ENCODE assay signal across 8 mouse cellular contexts in the genomic region with DNA sequence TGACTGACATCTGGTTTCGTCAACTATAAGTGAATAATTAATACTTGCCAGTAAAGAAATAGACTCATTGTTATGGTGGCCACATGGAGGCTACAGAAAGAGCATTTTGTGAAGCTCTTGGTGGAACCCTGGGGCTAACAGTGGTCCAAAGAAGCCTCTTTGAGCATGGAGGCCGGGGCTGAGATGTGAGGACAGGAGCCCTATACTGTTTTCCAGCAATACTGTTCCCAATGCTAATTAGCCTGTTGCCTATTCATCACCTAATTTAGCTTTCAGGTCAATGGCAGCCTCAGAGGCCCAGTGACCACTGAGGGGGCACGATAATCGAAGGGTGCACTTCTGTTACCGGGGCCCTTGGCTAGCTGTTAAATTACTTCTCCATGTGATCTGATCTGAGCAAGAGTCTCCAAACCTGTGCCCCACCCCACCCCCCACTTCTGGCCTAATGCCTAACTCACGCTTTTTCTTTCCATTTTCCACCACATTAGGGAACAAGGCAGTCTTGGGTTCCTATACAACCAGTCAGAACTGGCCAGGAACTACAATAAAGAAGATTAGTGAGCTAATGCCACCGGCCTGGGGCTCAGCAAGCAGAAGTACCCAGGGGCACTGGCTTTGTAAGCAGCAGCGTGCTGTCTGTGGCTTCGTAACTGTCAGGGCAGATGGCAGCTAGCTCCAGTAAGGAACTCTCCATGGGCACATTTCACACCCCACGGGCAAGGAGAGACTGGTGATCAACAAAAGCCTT. TPM values are rescaled to one million over a fixed set of nuclear protein-coding genes. Genes with fewer than 3 reads are reported as not detected.
DNase-seq lines count a peak whose midpoint lies in the region; ATAC-seq and TF ChIP-seq lines count a peak whose summit lies in the region.

No protein-coding gene starts in this region.

- H3K9me3 ChIP-seq in hindbrain, embryonic 11.5 days (ENCODE audit: control insufficient read depth, low read length): no peaks in the 10 kb centered on the region

- intact Hi-C loops in left cerebral cortex, postnatal 36 days (cut with DNase I): loop anchor here (5.0 kb wide), 1 partner anchor 33 kb away; no protein-coding TSS in a partner anchor

- DNase-seq in embryo, embryonic 11 days: peak; percentile 36
- DNase-seq in embryo, embryonic 9.5 days (ENCODE audit: extremely low spot score): no peak
- peak; percentile 76 for DNase-seq in cerebellum, adult 11-12 months
- peak; percentile 63 for DNase-seq in hindbrain, embryonic 11.5 days (ENCODE audit: low spot score)
- DNase-seq in lung, postnatal 4 days: no peak
- no peak for DNase-seq in spleen, adult 12 weeks (ENCODE audit: low spot score)
- no peak for DNase-seq in left cerebral cortex, postnatal 36 days (ENCODE audit: low spot score in 2 of 2)

- WGBS in hindbrain, embryonic 11.5 days: 35% methylated on average over 10 of the region's 10 CpGs

- H3K79me2 ChIP-seq in myocyte (ENCODE audit: control insufficient read depth, insufficient read depth): peaks cover 3% of the 10 kb centered on the region

- H3ac ChIP-seq in myocyte (ENCODE audit: control insufficient read depth, insufficient read length): no peak overlapping the region

- peak overlapping the region; percentile 81 for H3K4me2 ChIP-seq in hindbrain, embryonic 11.5 days (replicated peaks; ENCODE audit: low read depth, low read length)
- peak overlapping the region; percentile 24 for H3K4me2 ChIP-seq in myocyte (ENCODE audit: low read depth)

- H3K9ac ChIP-seq in hindbrain, embryonic 11.5 days (ENCODE audit: low read depth, low read length): peak overlapping the region; percentile 23; the same call in 1 of the 2 replicates

- H3K36me3 ChIP-seq in hindbrain, embryonic 11.5 days (ENCODE audit: control insufficient read depth, insufficient read depth, low read length): no peaks in the 10 kb centered on the region
- H3K36me3 ChIP-seq in myocyte (ENCODE audit: control insufficient read depth, insufficient read depth): no peaks in the 10 kb centered on the region

- H3K4me1 ChIP-seq in hindbrain, embryonic 11.5 days (replicated peaks; ENCODE audit: control insufficient read depth, insufficient read depth, low read length): peaks cover 2% of the 10 kb centered on the region; the same call in 1 of the 2 replicates

- TF ChIP-seq POLR2A in myocyte (IDR thresholded peaks at IDR 0.05; ENCODE audit: insufficient read length, low read depth): no peak

- H3K27ac ChIP-seq in hindbrain, embryonic 11.5 days (ENCODE audit: low read depth, low read length): peak overlapping the region; percentile 68

- H3K27me3 ChIP-seq in hindbrain, embryonic 11.5 days (ENCODE audit: control insufficient read depth, insufficient read depth, low read length): no peaks in the 10 kb centered on the region
- peaks cover 6% of the 10 kb centered on the region for H3K27me3 ChIP-seq in myocyte (ENCODE audit: control insufficient read depth, insufficient read depth, insufficient read length)

- peak; percentile 33 for ATAC-seq in hindbrain, embryonic 11.5 days (ENCODE audit: low FRiP score)

- H3K4me3 ChIP-seq in hindbrain, embryonic 11.5 days (ENCODE audit: low read depth, low read length): peak overlapping the region; percentile 12; the same call in 1 of the 2 replicates
- H3K4me3 ChIP-seq in myocyte: no peak overlapping the region

TF ChIP-seq in myocyte, 11 proteins besides CTCF, POLR2A, EP300 and RAD21:
- TF ChIP-seq TCF12 (IDR thresholded peaks at IDR 0.05; ENCODE audit: insufficient read depth, poor library complexity, severe bottlenecking) (no peak), SRF (IDR thresholded peaks at IDR 0.05; ENCODE audit: control insufficient read depth, insufficient read length, low read depth) (no peak), MAX (IDR thresholded peaks at IDR 0.05; ENCODE audit: low read depth) (no peak), REST (IDR thresholded peaks at IDR 0.05; ENCODE audit: insufficient read depth, insufficient read length) (no peak), CEBPB (IDR thresholded peaks at IDR 0.05; ENCODE audit: insufficient read depth, poor library complexity, severe bottlenecking) (no peak), E2F4 (IDR thresholded peaks at IDR 0.05; ENCODE audit: insufficient read depth) (no peak), TCF3 (IDR thresholded peaks at IDR 0.05; ENCODE audit: insufficient read length, low read depth) (no peak), POLR2AphosphoS2 (IDR thresholded peaks at IDR 0.05; ENCODE audit: insufficient read length, low read depth) (no peak), MYOD1 (IDR thresholded peaks at IDR 0.05; ENCODE audit: control insufficient read depth in 1 of 3, insufficient read length in 2 of 3, low read depth in 2 of 3) (no peak), USF1 (IDR thresholded peaks at IDR 0.05; ENCODE audit: low read depth) (no peak), MYOG (IDR thresholded peaks at IDR 0.05; ENCODE audit: control insufficient read depth in 1 of 3, insufficient read depth in 1 of 3, insufficient read length in 2 of 3, low read depth in 2 of 3) (no peak)

RNA-seq across cellular contexts. Expression of gene Cyfip2, which starts 2.7 kb away (rescaled TPM):
- 56.7 and 60.0 TPM in 2 replicates for polyA plus RNA-seq in hindbrain, embryonic 11.5 days (2014; fragmentation: Nextera tagmentation; extraction: Ambion mirVana)
- polyA plus RNA-seq in myocyte (2012; fragmentation: generic; extraction: Trizol): 16.9 TPM
- total RNA-seq in left cerebral cortex, postnatal 36 days (2021): 100 to 1,000 TPM; 562 to 605 TPM

Comparison
In these comparisons a context has a peak if more than half of its experiments do, and no peak if none do; other contexts are left out.
1. DNase-seq: peak in embryo, embryonic 11 days (single experiment), cerebellum, adult 11-12 months (single experiment) and hindbrain, embryonic 11.5 days (single experiment); none in embryo, embryonic 9.5 days (single experiment), lung, postnatal 4 days (0 of 2), spleen, adult 12 weeks (single experiment) and left cerebral cortex, postnatal 36 days (0 of 2).